Mouse (Mus musculus): Measurements from ENCODE around the gene Trim65. TPM values are rescaled to one million over a fixed set of nuclear protein-coding genes. Genes with fewer than 3 reads are reported as not detected.
A peak's percentile ranks its signal among the peaks of the same experiment; 100 is the strongest.

The Trim65 gene
- polyA plus RNA-seq, 1 experiment from 2014 or later = 3.3 TPM

DNA sequence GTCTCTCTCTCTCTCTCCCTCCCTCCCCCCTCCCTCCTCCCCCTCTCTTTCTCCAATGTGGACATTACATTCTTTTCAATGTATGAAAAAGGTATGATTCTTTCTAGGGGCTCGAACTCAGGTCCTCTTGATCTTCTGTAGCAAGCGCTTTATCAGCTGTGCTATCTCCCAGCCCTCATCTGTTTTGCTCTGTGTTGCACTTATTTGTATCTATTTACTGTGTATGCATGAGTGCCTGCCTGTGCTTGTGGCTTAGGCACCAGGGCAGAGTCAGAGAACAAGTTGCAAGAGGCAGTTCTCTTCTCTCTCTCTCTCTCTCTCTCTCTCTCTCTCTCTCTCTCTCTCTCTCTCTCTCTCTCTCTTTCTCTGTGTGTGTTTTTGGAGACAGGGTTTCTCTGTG lies 25.9 kb downstream of the Trim65 start:
- no peak for DNase-seq (ENCODE audit: low spot score)
- 78% methylated on average over 2 of the region's 2 CpGs for WGBS
- Histone ChIP-seq H3K9ac (ENCODE audit: low read length) (no peak overlapping the region), H3K4me2 (replicated peaks; ENCODE audit: low read depth) (no peak overlapping the region), H3K27ac (replicated peaks) (peak overlapping the region; percentile 91), H3K4me3 (ENCODE audit: low read depth, low read length) (no peak overlapping the region), H3K9me3 (ENCODE audit: control insufficient read depth, low read length) (no peaks in the 10 kb centered on the region), H3K36me3 (ENCODE audit: control insufficient read depth, insufficient read depth, low read length) (0 out of 2 replicates have a peak, but pooled peaks cover 2% of the 10 kb centered on the region), H3K4me1 (replicated peaks; ENCODE audit: control insufficient read depth, insufficient read depth) (peaks cover 52% of the 10 kb centered on the region), H3K27me3 (ENCODE audit: control insufficient read depth, insufficient read depth, low read length) (no peaks in the 10 kb centered on the region)
- ATAC-seq (ENCODE audit: low FRiP score, low TSS enrichment) = no peak
- TF ChIP-seq CTCF (IDR thresholded peaks at IDR 0.05; ENCODE audit: low read depth) = no peak
- no peak for TF ChIP-seq EP300 (optimal IDR thresholded peaks at IDR 0.05)

DNA sequence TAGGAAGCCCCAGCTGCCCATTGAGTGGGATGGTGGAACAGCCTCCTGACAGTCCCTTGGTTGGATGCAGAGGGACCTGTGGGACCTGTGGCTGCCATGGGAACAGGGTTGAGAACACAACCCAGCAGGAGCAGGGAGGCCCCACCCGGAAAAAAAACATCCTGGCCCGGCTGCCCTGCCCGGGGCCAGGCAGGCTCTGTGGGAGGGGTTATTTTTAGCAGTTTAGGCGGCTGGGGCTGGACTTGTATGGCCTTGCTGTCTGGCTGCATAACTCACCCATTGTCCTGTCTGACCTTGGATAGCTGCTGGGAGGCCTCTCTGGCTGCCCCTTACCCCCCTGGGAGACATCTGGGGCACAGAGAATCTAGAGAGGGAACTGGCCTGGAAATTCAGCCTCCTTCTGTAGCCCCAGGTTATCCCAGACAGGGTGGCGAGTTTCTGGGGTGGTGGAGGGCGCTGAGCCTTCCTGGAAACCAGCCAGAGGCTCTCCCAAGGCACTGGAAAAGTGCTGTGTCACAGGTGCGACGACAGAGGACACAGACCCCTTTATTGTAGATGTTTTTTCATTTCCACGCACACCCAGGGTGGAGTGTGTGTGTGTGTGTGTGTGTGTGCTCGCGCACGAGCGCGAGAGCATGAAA lies 26.8 kb downstream of the Trim65 start:
- 22% methylated on average over 14 of the region's 14 CpGs for WGBS
- Histone ChIP-seq H3K9ac (ENCODE audit: low read length) (0 out of 2 replicates have a peak overlapping the region, but pooled peaks have one; percentile 31), H3K27ac (replicated peaks) (peak overlapping the region; percentile 91), H3K9me3 (ENCODE audit: control insufficient read depth, low read length) (no peaks in the 10 kb centered on the region), H3K4me2 (replicated peaks; ENCODE audit: low read depth) (no peak overlapping the region; the same call in 1 of the 2 replicates), H3K4me3 (ENCODE audit: low read depth, low read length) (no peak overlapping the region), H3K4me1 (replicated peaks; ENCODE audit: control insufficient read depth, insufficient read depth) (peaks cover 55% of the 10 kb centered on the region), H3K36me3 (ENCODE audit: control insufficient read depth, insufficient read depth, low read length) (0 out of 2 replicates have a peak, but pooled peaks cover 2% of the 10 kb centered on the region), H3K27me3 (ENCODE audit: control insufficient read depth, insufficient read depth, low read length) (no peaks in the 10 kb centered on the region)
- peak; percentile 90 for DNase-seq (ENCODE audit: low spot score)
- TF ChIP-seq EP300 (optimal IDR thresholded peaks at IDR 0.05) (peak; percentile 68), CTCF (IDR thresholded peaks at IDR 0.05; ENCODE audit: low read depth) (no peak)
- ATAC-seq (ENCODE audit: low FRiP score, low TSS enrichment) = peak; percentile 86

DNA sequence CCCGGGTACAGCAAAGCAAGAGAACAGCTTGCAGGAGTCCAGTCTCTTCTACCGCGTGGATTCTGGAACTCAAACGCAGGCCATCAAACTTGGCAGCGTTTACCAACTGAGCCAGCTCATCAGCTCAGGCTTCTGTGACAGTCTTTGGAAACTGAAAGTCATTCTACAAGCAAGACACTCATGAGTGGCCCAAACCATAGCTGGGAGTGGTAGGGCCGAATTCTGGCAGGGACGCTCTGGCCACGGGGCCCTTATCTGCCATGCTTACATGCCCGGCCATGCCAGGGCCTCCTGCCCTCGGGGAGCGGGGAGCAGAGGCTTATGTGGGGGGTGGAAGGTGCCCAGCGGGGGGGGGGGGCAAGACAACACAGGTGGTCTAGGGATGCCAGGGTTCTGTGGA lies 27.4 kb downstream of the Trim65 start:
- Histone ChIP-seq H3K36me3 (ENCODE audit: control insufficient read depth, insufficient read depth, low read length) (0 out of 2 replicates have a peak, but pooled peaks cover 2% of the 10 kb centered on the region), H3K27ac (replicated peaks) (peak overlapping the region; percentile 79), H3K4me1 (replicated peaks; ENCODE audit: control insufficient read depth, insufficient read depth) (peaks cover 57% of the 10 kb centered on the region), H3K4me3 (ENCODE audit: low read depth, low read length) (no peak overlapping the region), H3K9ac (ENCODE audit: low read length) (no peak overlapping the region), H3K27me3 (ENCODE audit: control insufficient read depth, insufficient read depth, low read length) (no peaks in the 10 kb centered on the region), H3K9me3 (ENCODE audit: control insufficient read depth, low read length) (no peaks in the 10 kb centered on the region), H3K4me2 (replicated peaks; ENCODE audit: low read depth) (0 out of 2 replicates have a peak overlapping the region, but pooled peaks have one; percentile 11)
- DNase-seq (ENCODE audit: low spot score) = no peak
- TF ChIP-seq CTCF (IDR thresholded peaks at IDR 0.05; ENCODE audit: low read depth) = no peak
- TF ChIP-seq EP300 (optimal IDR thresholded peaks at IDR 0.05) = no peak
- 38% methylated on average over 10 of the region's 12 CpGs for WGBS
- no peak for ATAC-seq (ENCODE audit: low FRiP score, low TSS enrichment)

DNA sequence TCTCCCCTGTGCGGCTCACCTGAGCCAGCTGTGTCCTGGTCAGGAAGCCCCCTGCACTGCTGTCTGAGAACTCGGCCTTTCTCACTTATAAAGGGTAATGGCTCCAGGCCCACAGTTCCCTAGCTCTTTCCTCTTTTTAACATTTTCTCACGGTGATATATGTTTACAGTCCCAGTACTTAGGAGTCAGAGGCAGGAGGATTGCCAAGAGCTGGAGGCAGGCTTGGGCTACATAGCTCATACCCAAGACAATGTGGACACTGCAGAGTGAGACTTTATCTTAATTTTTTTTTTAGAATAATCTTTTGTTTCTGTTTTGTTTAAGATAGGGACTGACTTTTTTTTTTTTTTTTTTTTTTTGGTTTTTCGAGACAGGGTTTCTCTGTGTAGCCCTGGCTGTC lies 28.5 kb downstream of the Trim65 start:
- Histone ChIP-seq H3K4me1 (replicated peaks; ENCODE audit: control insufficient read depth, insufficient read depth) (peaks cover 51% of the 10 kb centered on the region), H3K4me2 (replicated peaks; ENCODE audit: low read depth) (peak overlapping the region; percentile 32; the same call in 1 of the 2 replicates), H3K27ac (replicated peaks) (peak overlapping the region; percentile 95), H3K4me3 (ENCODE audit: low read depth, low read length) (no peak overlapping the region), H3K9ac (ENCODE audit: low read length) (peak overlapping the region; percentile 59; the same call in 1 of the 2 replicates), H3K36me3 (ENCODE audit: control insufficient read depth, insufficient read depth, low read length) (0 out of 2 replicates have a peak, but pooled peaks cover 2% of the 10 kb centered on the region), H3K9me3 (ENCODE audit: control insufficient read depth, low read length) (no peaks in the 10 kb centered on the region), H3K27me3 (ENCODE audit: control insufficient read depth, insufficient read depth, low read length) (no peaks in the 10 kb centered on the region)
- no peak for TF ChIP-seq EP300 (optimal IDR thresholded peaks at IDR 0.05)
- TF ChIP-seq CTCF (IDR thresholded peaks at IDR 0.05; ENCODE audit: low read depth) = no peak
- WGBS = 34% methylated on average over 3 of the region's 4 CpGs
- ATAC-seq (ENCODE audit: low FRiP score, low TSS enrichment) = no peak
- DNase-seq (ENCODE audit: low spot score) = no peak

DNA sequence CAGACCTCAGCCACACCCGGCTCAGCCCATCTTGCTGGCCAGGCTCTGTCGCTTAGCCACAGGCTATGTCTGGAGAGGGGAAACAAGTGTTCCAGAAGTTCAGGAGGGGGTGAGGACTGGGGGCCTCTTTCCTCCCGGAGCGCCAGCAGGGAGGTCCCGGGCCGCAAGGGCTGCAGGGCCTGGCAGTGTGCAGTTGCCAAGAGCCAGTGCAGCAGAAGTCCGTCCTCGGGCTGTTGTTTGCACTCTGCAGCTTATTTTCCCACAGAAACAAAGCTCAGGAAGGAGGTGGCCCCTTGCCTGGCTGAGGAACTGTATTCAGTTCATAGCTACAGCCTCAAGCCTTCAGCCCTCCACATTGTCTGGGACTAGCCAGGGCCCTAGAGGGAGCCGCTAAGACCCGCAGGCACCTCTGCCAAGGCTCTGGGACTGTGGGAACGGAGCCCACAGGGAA lies 29.0 kb downstream of the Trim65 start:
- DNase-seq (ENCODE audit: low spot score) = peak; percentile 63
- Histone ChIP-seq H3K36me3 (ENCODE audit: control insufficient read depth, insufficient read depth, low read length) (0 out of 2 replicates have a peak, but pooled peaks cover 2% of the 10 kb centered on the region), H3K27ac (replicated peaks) (peak overlapping the region; percentile 95), H3K27me3 (ENCODE audit: control insufficient read depth, insufficient read depth, low read length) (no peaks in the 10 kb centered on the region), H3K4me3 (ENCODE audit: low read depth, low read length) (no peak overlapping the region), H3K9ac (ENCODE audit: low read length) (peak overlapping the region; percentile 59), H3K4me1 (replicated peaks; ENCODE audit: control insufficient read depth, insufficient read depth) (peaks cover 46% of the 10 kb centered on the region), H3K9me3 (ENCODE audit: control insufficient read depth, low read length) (no peaks in the 10 kb centered on the region), H3K4me2 (replicated peaks; ENCODE audit: low read depth) (peak overlapping the region; percentile 32)
- 5% methylated on average over 11 of the region's 11 CpGs for WGBS
- no peak for ATAC-seq (ENCODE audit: low FRiP score, low TSS enrichment)
- no peak for TF ChIP-seq EP300 (optimal IDR thresholded peaks at IDR 0.05)
- TF ChIP-seq CTCF (IDR thresholded peaks at IDR 0.05; ENCODE audit: low read depth) = peak; percentile 18; the same call in 1 of the 2 replicates

DNA sequence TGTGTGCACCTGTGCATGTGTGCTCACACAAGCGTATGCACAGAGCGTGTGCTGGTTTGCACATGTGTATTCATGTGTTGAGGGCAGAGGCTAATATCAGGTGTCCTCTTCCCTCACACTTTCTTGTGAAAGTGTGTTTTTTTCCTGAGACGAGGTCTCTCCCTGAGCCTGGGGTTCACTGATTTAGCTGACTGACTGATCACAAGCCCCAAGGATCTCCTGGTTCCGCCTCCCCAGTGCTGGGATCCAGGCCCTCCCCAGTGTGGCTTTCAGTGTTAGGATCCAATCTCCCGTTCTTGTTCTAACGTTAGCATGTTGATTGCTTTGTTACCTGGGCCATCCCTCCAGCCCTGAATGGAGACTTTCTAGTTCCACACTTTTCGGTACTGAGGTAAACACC lies 30.1 kb downstream of the Trim65 start:
- ATAC-seq (ENCODE audit: low FRiP score, low TSS enrichment) (no peak), DNase-seq (ENCODE audit: low spot score) (no peak)
- Histone ChIP-seq H3K36me3 (ENCODE audit: control insufficient read depth, insufficient read depth, low read length) (no peaks in the 10 kb centered on the region), H3K9ac (ENCODE audit: low read length) (no peak overlapping the region), H3K27me3 (ENCODE audit: control insufficient read depth, insufficient read depth, low read length) (no peaks in the 10 kb centered on the region), H3K4me1 (replicated peaks; ENCODE audit: control insufficient read depth, insufficient read depth) (peaks cover 39% of the 10 kb centered on the region), H3K4me2 (replicated peaks; ENCODE audit: low read depth) (no peak overlapping the region), H3K9me3 (ENCODE audit: control insufficient read depth, low read length) (no peaks in the 10 kb centered on the region), H3K4me3 (ENCODE audit: low read depth, low read length) (no peak overlapping the region), H3K27ac (replicated peaks) (peak overlapping the region; percentile 95)
- TF ChIP-seq EP300 (optimal IDR thresholded peaks at IDR 0.05) (no peak), CTCF (IDR thresholded peaks at IDR 0.05; ENCODE audit: low read depth) (no peak)
- WGBS = 55% methylated on average over 7 of the region's 7 CpGs

Measured in stomach, postnatal 0 days (tissue).